Mouse (Mus musculus) spleen, postnatal 36 days (tissue): ENCODE data around the gene Tusc2.

ENCODE experiments used
- DNase-seq, 2 experiments: peaks; one replicate each; pipeline ENCODE4 v3.0.0; 2022; ENCODE audit warnings: low spot score in 2 of 2, mixed read lengths in 1 of 2

The Tusc2 gene

GRCm38 (mm10) chr9:107587833-107588639 is 25.0 kb downstream of the Tusc2 start:
- peak in 1 of 2 experiments; percentile 70 for DNase-seq

- peak; percentile 60 to 76 for DNase-seq
Observed at GRCm38 (mm10) chr9:107590058-107590772, 27.2 kb downstream of the Tusc2 start.

GRCm38 (mm10) chr9:107590773-107591060 is 27.7 kb downstream of the Tusc2 start:
- no peak for DNase-seq

DNA sequence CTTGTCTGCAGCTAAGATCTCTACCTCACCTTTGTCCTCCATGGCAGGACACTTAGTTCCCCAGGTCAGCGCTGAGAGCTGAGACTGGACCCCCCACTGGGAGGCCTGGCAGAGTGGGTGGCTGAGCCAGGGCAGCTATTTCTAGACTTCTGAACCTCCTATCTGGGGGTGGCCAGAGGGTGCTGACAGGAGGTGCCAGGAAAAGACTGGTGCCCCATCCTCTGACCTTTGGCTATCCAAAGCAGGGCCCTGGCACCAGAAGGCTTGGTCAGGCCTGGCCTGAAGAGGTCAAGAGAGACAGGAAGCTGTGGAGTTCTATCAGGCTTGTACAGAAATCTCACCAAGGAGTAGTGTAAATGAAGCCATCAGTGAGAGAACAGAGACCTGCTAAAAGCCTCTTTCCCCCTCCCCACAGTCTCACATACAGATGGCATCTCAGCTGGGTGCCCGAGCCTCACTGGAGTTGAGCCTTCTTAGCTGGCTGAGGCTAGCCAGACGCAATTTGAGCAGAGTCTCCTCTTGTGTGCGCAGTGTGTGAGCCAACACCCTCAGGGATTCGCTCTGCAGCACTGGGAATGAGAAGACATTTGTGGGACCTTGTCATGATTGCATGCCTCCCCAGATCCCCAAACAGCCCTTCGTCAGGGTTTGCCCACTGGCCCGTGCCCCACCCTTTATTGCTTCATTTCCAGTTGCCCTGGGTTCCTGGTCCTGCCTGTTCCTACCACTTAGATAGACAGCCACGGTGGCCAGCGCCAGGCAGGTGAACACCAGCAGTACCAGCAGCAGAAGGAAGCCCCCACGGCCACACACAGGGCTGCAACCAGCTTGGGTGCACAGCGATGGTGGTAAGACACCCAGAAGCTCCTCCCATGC is 30.3 kb downstream of the Tusc2 start:
- DNase-seq = no peak

DNA sequence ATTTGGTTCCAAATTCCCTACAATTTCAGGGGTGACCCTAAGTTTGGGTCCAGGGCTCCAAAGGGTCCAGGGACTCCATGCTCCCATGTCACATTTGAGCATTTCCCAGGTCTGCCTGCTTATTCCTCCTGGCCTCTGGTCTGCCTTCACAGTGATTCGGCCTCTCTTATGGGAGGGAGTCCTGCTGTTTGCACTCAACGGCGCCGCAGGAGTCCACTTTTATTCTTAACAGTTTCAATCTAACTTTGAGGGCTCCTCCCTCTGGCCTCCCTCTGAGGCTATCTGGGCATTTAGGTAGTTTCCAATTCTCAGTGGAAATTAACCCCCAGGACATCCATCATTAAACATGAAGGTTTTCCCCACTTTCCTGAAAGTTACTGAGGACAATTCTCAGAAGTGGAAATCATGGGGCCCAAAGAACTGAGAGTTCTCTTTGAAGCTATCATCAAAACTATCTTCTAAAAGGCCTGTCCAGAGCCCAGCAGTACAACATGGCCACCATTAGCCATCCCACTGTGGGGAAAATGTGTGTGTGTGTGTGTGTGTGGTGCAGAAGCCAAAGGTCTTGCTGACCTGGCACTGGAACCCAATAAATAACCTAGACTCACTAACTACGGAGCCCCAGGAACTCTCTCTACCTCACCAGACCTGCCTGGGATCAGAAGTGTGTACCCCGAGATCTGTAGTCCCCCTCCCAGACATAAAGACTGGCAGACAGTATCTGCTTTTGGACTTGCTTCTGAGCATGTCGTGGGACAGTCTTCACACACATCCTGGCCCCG is 31.4 kb downstream of the Tusc2 start:
- no peak for DNase-seq

DNA sequence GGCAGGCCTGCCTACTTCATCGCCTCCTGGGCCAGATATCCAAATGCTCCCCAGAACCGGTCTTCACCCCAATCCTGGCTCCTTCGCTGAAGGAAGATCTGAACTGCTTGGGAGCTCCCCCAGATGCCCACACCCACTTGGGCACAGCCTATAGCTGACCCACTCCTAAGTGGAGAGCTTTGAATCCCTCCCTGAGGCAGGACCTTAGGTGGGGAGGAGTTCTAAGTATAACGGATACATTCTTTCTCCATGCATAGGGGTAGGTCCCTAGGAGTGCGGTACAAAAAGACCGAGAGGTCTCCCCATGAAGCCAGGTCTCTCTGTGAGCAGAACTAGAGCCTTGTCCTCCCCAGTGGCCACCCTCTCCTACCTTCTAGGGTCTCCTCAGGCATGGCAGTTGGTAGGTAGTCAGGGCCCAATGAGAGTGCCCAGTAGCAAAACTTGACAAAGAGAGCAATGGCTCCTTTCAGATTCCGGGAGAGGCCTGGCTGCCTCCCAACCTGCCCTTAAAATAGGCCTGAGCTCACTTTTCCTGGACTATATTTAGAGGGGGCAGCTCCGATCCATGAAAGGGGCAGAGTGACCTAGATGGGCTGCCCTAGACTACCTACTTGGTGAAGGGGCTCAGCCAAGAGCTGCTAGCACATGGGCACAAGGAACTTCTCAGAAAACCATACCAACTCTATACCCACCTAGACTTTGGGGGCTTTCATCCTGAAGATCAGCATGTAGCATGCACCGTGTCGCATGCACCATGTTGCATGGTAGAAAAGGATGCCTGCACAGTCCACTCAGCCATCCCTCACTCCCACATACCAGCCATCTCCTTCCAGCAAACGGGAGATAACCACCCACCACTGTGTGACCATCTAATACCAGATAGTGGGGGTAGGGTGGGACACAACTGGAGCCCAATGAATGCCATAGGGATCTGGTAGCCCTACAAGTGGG is 33.8 kb downstream of the Tusc2 start:
- DNase-seq = no peak

DNA sequence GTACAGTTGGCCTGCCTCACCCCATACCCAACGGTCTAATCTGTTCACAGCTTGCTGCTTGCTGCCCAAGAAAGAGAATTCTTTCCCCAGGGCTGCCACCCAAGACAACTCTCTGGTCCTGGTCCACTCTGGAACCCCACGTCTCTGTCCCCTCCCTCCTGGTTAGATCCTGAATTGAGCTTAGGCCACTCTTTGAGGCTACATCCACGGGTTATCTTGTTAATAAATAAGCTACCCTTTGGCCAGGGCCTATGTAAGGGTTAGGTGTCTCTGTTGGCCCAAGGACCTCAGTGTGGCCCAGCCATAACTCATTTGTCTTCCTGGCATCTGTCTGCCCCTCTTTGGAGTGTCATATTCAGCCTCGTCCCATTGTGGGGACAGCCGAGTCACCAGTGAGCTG is 35.3 kb downstream of the Tusc2 start:
- DNase-seq = no peak

GRCm38 (mm10) chr9:107599433-107599832 is 36.4 kb downstream of the Tusc2 start:
- no peak for DNase-seq

DNA sequence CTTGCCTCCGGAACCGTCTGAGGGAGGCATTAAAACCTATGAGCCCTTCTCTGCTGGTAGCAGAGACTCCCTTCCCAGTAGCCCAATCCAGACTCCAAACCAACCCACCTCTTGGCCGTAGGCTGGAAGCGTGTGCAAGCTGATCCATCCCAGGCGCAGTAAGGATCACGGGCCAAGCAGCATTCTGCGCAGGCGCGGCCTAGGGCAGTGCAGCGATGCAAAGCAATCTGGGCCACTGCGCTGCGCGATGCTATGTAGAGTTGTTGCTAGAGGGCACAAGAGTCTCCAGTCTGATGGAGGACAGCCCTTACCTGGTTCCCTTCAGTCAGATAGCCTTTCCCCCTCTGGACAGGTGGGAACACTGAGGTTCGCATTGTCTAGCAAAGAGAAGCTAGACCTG is 36.8 kb downstream of the Tusc2 start:
- no peak for DNase-seq

DNA sequence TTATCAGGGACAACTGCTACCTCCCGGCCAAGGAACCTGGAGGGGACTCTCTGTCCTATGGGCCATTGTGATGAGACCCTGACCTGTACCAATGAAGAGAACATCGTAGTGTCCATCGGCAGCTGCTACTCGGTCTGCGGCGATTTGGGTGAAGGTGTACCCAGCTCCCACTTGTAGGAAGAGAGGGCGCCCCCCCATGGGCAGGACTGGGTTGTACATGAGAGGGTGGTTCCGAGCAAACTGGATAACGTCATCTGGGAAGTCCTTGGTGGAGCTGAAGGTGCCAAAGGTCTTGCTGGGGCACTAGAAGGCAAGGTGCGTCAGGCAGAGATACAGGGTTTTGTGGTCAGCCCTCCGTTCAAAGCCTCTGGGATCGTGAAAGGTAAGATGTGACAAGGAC is 37.7 kb downstream of the Tusc2 start:
- no peak for DNase-seq

- DNase-seq = no peak
Observed at GRCm38 (mm10) chr9:107601275-107601674, 38.2 kb downstream of the Tusc2 start.

DNA sequence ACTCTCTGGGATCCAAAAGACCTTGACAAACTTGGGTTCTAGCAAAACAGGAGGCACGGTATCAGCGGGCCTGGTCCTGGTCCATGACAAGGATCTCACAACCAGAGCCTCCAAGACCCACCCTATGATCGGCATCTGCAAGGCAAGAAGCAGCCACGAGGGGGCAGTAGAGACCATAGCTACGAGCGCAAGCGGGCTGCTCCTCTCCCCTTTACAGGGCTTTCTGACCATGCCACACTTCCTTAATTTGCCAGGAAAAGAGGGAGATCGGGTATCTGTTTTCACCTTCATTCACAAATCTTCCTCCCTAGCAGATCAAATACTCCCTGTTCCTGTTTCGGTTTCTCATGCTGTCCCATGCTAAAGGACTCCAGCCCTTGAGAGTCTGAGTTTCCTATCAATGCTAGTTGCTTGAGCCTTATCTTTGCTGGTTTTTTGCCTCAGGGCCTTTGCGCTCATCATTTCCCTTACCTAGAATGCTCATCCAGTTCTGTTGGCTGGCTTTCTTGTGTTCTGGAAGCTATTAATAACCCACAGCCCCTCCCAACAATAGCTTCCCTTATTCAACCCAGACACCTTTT is 39.1 kb downstream of the Tusc2 start:
- peak; percentile 81 to 84 for DNase-seq

DNA sequence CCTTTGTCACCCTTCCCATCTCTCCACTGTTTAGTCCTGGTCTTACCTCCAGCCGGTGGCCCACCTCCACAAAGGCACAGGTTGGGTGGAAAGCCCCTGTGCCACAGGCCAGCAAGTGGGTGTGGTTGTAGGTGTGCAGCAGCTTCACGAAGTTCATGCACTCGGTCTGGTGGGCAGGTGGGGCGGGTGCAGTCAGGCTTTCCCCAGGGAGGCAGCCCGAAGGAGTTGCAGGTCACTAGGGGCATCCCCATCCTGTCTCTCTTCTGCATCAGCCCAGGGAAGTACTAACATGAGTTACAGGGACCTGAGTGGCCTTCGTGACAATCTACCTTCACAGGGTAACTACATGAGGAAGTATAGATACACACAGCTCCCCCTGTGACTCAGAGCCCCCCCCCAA is 40.2 kb downstream of the Tusc2 start:
- DNase-seq = peak; percentile 66 to 70

DNA sequence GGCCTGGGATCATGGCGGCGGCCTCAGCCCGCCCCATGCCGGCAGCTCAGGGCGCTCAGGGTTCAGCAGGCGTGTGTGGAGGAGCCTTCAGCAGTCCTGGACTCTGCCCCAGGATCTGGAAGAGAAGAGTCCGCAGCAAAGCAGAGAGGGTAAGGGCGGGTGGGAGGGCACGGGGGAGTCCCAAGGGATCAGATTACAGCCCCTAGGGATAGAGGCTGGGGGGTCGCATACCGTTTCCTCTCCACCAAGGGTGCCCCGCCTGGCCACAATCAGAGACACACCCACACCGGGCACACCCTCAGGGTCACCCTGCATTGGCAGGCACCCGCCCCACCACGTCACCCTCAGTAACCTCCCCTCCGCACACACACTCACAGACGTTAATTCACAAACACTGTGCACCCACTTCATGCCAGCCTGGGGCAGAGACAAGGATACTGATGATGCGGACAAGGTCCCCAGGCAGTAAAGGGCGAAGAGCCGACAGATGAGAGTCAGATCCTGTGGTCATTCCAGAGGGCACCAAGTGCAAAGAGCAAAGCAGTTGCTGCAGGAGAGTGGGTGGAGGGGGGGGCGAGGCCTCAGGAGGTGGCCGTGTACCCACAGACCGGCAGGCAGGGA is 42.1 kb downstream of the Tusc2 start:
- no peak for DNase-seq

DNA sequence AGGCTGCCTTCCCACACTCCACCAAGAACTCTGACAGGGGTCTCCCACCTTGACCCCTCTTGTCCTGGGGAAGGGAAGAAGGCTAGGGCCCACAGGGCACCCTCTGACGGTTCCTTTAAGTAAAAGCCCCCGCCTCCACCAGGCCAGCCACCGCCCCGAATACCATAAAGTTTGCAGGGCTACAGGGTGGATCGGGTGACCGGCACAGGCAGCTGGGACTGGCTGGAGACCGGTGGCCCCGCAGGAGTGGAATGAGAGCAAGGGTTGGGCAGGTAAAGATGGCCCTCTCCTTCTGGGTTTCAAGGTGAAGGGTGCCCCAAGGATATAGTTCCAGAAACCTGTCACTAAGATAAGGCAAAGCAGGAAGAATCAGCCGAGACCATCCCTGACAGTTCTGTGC is 43.5 kb downstream of the Tusc2 start:
- no peak for DNase-seq

- DNase-seq = no peak
Observed at GRCm38 (mm10) chr9:107607036-107607435, 44.0 kb downstream of the Tusc2 start.

DNA sequence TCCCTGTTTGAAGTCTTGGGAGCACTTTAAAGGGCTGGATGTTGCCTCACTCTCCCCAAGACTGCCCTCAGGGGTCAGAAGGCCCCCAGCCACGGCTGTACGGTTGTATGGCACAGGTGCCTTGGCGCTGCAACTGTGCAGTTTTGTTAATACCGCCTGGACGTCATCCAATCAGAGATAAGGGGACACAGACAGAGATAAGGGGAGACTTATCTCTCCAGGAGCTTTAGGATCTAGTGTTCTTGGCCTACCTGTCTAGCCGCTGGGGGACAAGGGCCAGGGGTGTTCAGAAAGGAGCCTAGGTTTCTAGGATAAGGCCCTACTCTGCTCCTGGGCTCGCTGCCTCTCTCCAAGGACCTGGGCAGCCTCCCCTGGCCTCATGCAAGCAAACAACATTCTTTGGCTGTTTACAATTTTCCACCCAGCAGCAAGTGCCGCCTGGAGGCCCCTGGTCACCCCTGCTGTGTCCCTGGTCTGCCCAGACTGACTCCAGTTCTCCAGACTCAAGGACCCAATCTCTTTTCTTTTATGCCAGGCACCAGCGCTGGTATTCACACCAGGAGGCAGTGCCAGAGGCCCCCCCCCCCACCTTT is 44.7 kb downstream of the Tusc2 start:
- no peak for DNase-seq

DNA sequence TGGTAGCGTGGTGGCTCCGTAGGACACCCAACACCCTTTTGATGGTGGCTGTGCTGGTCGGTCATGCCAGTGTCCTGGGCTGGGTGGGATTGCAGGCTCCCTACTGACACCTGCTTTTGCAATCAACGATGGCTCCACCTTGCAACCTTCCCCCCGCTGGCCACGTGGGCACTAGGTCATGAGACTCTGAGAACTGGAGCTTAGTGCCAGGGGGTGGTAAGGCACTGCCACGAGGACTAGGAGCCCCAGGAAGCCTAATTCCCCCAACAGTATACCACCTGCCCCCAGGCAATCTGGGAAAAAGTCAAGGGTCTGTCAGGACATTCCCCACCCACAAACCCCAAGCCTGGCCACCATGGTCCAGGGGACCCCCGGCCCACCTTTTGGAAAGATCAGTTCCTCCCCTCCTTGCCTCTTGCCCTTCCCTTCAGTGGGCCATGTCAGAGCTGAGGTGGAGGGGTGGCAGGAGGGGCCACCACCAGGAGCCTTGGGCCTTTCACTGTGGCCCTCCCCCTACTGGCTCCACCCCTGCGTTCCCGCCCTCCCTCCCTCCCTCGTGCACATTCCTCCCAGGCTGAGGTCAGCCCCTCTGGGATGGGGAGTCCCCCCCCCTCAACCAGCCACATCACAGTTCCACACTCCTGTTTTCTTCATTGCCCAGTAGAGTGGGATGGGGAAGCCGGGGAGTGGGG is 45.8 kb downstream of the Tusc2 start, which contains the start of gene Sema3b:
Gene Sema3b (minus strand): TSS at position 489 of the 692 bp plus-strand sequence.
- DNase-seq = no peak

DNA sequence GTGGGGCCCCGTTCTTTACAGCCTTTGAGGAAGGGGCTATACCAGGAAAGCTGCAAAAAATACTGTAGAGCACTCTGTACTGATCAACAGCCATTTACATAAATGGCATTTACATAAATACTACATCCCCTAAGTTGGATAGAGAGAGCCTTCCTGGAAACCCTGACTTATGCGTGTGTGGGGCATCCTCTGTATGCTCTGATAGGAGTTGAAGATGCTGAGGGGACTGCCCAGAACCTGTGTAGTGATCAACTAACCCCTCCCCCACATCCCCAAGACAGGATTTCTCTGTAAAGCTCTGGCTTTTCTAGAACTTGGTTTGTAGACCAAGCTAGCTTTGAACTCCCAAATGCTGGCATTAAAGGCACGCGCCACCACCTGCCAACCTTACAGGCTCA is 46.4 kb downstream of the Tusc2 start:
- DNase-seq = no peak
